Mouse (Mus musculus) heart, embryonic 14.5 days (tissue): ENCODE measurements around the gene Tubb2a. TPM values are rescaled to one million over a fixed set of nuclear protein-coding genes. Genes with fewer than 3 reads are reported as not detected.

ENCODE experiments used
- ATAC-seq: fragments of 200-750 bp; cut with Nextera tagmentation; 2 replicates; pipeline ENCODE4 v1.8.0; 2017; ENCODE audit warnings: low read depth, moderate TSS enrichment; ENCODE audit not compliant: insufficient number of reproducible peaks, insufficient read depth, low FRiP score
- H3K27ac ChIP-seq, 2 experiments: fragments of 200-500 bp in 1 of 2; fragments of 300-500 bp in 1 of 2; sonication (generic) in 1 of 2; replicated peaks in 1 of 2; 2 replicates each; pipeline ENCODE4 v1.5.1; 2012 to 2014; ENCODE audit warnings: low read depth in 2 of 2, low read length in 2 of 2, control low read depth in 1 of 2, mild to moderate bottlenecking in 1 of 2, mixed read lengths in 1 of 2; ENCODE audit not compliant: control insufficient read depth in 1 of 2, insufficient read depth in 1 of 2
- H3K27me3 ChIP-seq: fragments of 300-500 bp; sonication (generic); 2 replicates; pipeline ENCODE4 v1.6.1; 2014; ENCODE audit warnings: mild to moderate bottlenecking, low read length, control low read depth; ENCODE audit not compliant: control insufficient read depth, insufficient read depth
- H3K36me3 ChIP-seq: fragments of 300-500 bp; sonication (generic); 2 replicates; pipeline ENCODE4 v1.6.1; 2014; ENCODE audit warnings: mild to moderate bottlenecking, control low read depth, low read length, mixed read lengths; ENCODE audit not compliant: control insufficient read depth, insufficient read depth
- H3K4me1 ChIP-seq, 2 experiments: fragments of 200-500 bp in 1 of 2; fragments of 300-500 bp in 1 of 2; sonication (generic) in 1 of 2; 2 replicates each; pipeline ENCODE4 v1.6.1; 2012 to 2014; ENCODE audit warnings: low read length in 2 of 2, control low read depth in 1 of 2, mixed read lengths in 1 of 2; ENCODE audit not compliant: control insufficient read depth in 2 of 2, insufficient read depth in 2 of 2
- H3K4me2 ChIP-seq: fragments of 300-500 bp; sonication (generic); 2 replicates; pipeline ENCODE4 v1.6.1; 2014; ENCODE audit warnings: mild to moderate bottlenecking, low read length
- H3K4me3 ChIP-seq, 2 experiments: fragments of 200-500 bp in 1 of 2; fragments of 300-500 bp in 1 of 2; sonication (generic) in 1 of 2; 2 replicates each; pipeline ENCODE4 v1.5.1; 2012 to 2014; ENCODE audit warnings: low read length in 2 of 2, mild to moderate bottlenecking in 2 of 2, control low read depth in 1 of 2, low read depth in 1 of 2, moderate library complexity in 1 of 2; ENCODE audit not compliant: control insufficient read depth in 1 of 2, insufficient read depth in 1 of 2
- H3K9ac ChIP-seq: fragments of 300-500 bp; sonication (generic); 2 replicates; pipeline ENCODE4 v1.6.1; 2014; ENCODE audit warnings: mild to moderate bottlenecking, low read length
- H3K9me3 ChIP-seq: fragments of 300-500 bp; sonication (generic); 2 replicates; pipeline ENCODE4 v1.6.1; 2016; ENCODE audit warnings: low read length, control low read depth; ENCODE audit not compliant: control insufficient read depth
- whole genome bisulfite sequencing: fragments of 180-500 bp; shearing (Covaris S2); extraction: QIAGEN DNeasy Blood & Tissue Kit; methylation state at CpG from one replicate; pipeline ENCODE4 v1.1.7; 2014; 5-methylcytosine and 5-hydroxymethylcytosine counted together
- polyA plus RNA-seq: library from polyadenylated mRNA; unstranded; fragments of >200 nt; fragmentation: Nextera tagmentation; extraction: Ambion mirVana; gene quantifications from 2 replicates; pipeline ENCODE4 v1.2.1, GENCODE M21; 2014

The Tubb2a gene
- polyA plus RNA-seq, 1 experiment from 2014 or later, result 131 TPM

DNA sequence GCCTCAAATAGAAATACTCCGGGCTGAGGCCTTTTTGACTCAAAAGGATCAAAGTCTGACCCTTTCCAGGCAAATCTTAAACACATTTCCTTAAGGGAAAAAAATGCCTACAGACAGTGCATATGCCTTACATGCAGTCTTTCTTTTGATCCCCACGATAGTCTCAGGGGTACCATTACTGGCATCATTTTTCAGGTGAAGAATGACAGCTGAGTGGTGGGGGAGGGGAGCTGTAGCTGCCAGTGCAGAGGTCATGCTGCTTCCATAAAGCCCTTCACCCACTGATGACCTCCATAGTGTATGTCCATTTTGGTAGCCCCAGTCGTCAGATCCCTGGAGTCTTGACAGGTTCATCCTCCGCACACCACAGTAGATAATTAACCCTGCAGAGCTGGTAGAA, 7.5 kb downstream of the Tubb2a start:
- Histone ChIP-seq H3K4me3 (no peak overlapping the region), H3K27me3 (no peaks in the 10 kb centered on the region), H3K9ac (no peak overlapping the region), H3K9me3 (no peaks in the 10 kb centered on the region), H3K36me3 (peaks cover 35% of the 10 kb centered on the region), H3K4me1 (peaks cover 2 to 8% of the 10 kb centered on the region in 2 experiments; a peak in 3 of 4 replicates), H3K27ac (no peak overlapping the region), H3K4me2 (no peak overlapping the region)
- ATAC-seq, result no peak
- 70% methylated on average over 4 of the region's 4 CpGs for WGBS

DNA sequence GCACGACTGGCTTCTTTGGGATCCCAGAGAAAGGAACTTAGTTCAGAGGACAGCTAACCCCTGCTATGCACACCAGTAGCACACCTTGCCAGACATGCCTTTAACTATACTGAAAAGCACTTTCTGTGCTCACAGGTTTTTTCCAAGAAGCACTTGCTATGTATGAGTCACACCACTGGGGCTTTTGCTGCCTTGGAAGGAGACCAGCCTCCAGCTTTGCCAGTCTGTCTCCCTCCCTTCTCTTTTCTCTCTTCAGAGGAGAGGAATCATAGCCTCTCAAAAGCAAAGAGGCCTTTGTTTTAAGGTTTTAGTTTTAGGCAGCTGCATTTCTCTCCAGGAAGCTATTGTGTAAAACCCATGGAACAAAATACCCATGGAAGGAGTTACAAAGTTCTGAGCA, 11.5 kb downstream of the Tubb2a start:
- no peak overlapping the region for H3K4me2 ChIP-seq
- WGBS, result 85% methylated on average over 1 of the region's 1 CpGs
- no peaks in the 10 kb centered on the region for H3K27me3 ChIP-seq
- no peak overlapping the region for H3K4me3 ChIP-seq
- peaks cover 35% of the 10 kb centered on the region for H3K36me3 ChIP-seq
- peaks cover 0 to 6% of the 10 kb centered on the region in 2 experiments; a peak in 2 of 4 replicates for H3K4me1 ChIP-seq
- no peak overlapping the region for H3K9ac ChIP-seq
- H3K27ac ChIP-seq, result no peak overlapping the region
- no peak for ATAC-seq
- no peaks in the 10 kb centered on the region for H3K9me3 ChIP-seq

DNA sequence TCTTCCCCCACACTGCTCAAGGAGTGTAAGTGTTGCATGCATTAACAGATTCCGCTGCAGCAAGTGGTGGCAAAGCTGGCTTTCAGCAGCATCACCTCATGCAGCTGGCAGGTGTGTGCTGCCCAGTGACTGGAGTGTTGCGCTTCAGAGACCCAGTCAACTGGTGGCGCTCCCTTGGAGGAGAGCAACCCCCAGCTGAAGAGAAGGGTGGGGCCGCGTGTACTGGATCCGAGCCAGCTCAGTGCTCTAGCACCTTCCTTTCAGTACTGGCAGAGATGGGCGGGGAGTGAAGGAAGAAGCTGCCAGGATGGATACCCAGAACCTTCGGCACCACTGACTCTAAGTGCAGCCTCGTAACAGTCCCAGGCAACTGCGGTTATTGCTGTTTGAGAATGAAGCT, 15.3 kb downstream of the Tubb2a start:
- ATAC-seq, result no peak

DNA sequence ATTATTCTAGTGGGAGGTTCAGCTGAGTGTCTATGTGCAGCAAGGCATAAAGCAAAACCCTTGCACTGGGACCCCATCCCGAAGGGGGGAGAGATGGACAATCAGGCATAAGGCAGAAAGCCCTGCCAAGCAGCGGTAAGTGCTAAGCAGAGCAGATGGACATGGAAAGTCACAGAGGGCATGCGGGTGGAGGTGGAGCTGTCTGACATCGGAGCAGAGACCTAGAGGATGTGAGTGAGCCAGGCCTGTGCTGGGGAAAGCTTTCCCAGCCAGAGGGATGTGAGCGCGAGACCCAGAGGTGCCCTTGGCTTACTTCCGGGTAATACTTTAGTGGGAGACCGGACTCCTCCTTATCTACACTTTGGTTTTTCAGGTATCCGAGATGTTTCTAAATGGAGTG, 17.7 kb downstream of the Tubb2a start:
- 69% methylated on average over 9 of the region's 9 CpGs for WGBS
- ATAC-seq, result no peak
- Histone ChIP-seq H3K4me3 (no peak overlapping the region), H3K36me3 (peaks cover 60% of the 10 kb centered on the region), H3K4me1 (no peaks in the 10 kb centered on the region; a peak in 1 of 4 replicates), H3K9me3 (peaks cover 5% of the 10 kb centered on the region; the same call in 1 of the 2 replicates), H3K4me2 (no peak overlapping the region), H3K9ac (no peak overlapping the region), H3K27me3 (no peaks in the 10 kb centered on the region), H3K27ac (no peak overlapping the region)

More for the DNA sequence above, 15.3 kb downstream of the Tubb2a start:
- Histone ChIP-seq H3K27me3 (no peaks in the 10 kb centered on the region), H3K36me3 (peaks cover 40% of the 10 kb centered on the region), H3K4me2 (no peak overlapping the region), H3K9me3 (no peaks in the 10 kb centered on the region), H3K4me3 (no peak overlapping the region), H3K27ac (no peak overlapping the region), H3K4me1 (peaks cover 0 to 4% of the 10 kb centered on the region in 2 experiments; a peak in 2 of 4 replicates), H3K9ac (no peak overlapping the region)
- 80% methylated on average over 10 of the region's 10 CpGs for WGBS

DNA sequence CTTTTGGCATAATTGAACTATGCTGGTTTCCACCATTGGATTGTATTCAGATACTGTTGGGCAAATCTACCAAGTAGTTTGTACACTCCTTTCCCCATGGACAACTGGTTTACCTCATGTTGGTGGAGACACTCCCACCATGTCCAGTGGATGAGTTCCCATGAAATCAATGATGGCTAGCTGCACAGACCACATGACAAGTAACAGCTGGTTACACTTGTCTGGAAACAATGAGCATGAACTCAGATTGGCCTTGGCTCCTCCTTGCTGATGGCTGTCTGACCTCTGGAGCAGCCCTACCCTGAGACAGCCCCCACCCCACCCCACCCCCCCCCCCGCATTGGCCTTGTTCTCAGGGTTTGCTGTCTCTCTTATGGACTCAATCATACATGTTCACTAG, 20.6 kb downstream of the Tubb2a start:
- ATAC-seq, result no peak
- no peak overlapping the region for H3K27ac ChIP-seq
- H3K4me3 ChIP-seq, result no peak overlapping the region
- 69% methylated on average over 1 of the region's 1 CpGs for WGBS
- H3K9ac ChIP-seq, result no peak overlapping the region
- H3K27me3 ChIP-seq, result no peaks in the 10 kb centered on the region
- no peak overlapping the region for H3K4me2 ChIP-seq
- no peaks in the 10 kb centered on the region; a peak in 1 of 4 replicates for H3K4me1 ChIP-seq
- H3K36me3 ChIP-seq, result peaks cover 58% of the 10 kb centered on the region
- peaks cover 5% of the 10 kb centered on the region; the same call in 1 of the 2 replicates for H3K9me3 ChIP-seq

DNA sequence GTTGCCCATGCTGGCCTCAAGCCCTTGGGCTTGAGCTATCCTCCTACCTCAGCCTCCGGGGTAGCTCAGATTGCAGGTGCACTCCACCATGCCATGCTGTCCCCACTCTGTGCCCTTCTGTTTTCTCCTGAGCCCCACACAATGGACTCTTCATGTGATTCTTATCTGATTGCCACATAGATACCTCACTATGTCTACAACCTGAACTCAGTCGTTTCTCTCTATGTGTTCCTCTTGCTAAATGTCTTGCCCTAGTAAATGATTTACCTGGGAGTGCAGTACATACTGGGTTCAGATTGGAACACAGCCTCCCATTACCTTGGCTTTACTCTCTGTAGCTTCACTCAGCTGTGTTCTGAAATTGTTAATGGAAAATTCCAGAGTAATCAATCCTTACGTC, 22.8 kb downstream of the Tubb2a start:
- H3K9ac ChIP-seq, result no peak overlapping the region
- H3K4me2 ChIP-seq, result no peak overlapping the region
- no peaks in the 10 kb centered on the region; a peak in 1 of 4 replicates for H3K4me1 ChIP-seq
- no peak overlapping the region for H3K4me3 ChIP-seq
- ATAC-seq, result no peak
- H3K27me3 ChIP-seq, result no peaks in the 10 kb centered on the region
- H3K27ac ChIP-seq, result no peak overlapping the region
- WGBS, result 83% methylated on average over 3 of the region's 3 CpGs
- peaks cover 5% of the 10 kb centered on the region; the same call in 1 of the 2 replicates for H3K9me3 ChIP-seq
- H3K36me3 ChIP-seq, result peaks cover 63% of the 10 kb centered on the region

DNA sequence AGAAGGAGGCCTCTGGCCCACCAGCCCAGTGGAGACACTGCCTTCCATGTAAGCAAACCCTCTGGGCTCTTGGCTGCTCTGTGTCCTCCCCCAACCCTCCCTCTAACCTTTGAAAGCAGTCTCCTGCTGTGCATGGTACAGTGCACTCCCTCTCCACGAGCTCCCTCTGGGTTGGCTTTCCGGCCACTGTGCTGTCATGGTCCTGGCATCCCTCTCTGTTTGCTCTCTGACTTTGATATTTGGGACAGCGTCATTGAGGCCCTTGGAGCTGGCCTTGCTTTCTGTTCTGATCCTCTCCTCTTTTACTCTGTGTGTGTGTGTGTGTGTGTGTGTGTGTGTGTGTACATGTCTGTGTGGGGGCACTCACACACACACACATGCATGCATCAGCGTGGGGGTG, 23.4 kb downstream of the Tubb2a start:
- Histone ChIP-seq H3K9me3 (peaks cover 5% of the 10 kb centered on the region; the same call in 1 of the 2 replicates), H3K27me3 (no peaks in the 10 kb centered on the region), H3K4me3 (no peak overlapping the region), H3K27ac (no peak overlapping the region), H3K4me1 (no peaks in the 10 kb centered on the region), H3K9ac (no peak overlapping the region), H3K36me3 (peaks cover 69% of the 10 kb centered on the region), H3K4me2 (no peak overlapping the region)
- no peak for ATAC-seq
- 64% methylated on average over 4 of the region's 4 CpGs for whole genome bisulfite sequencing

DNA sequence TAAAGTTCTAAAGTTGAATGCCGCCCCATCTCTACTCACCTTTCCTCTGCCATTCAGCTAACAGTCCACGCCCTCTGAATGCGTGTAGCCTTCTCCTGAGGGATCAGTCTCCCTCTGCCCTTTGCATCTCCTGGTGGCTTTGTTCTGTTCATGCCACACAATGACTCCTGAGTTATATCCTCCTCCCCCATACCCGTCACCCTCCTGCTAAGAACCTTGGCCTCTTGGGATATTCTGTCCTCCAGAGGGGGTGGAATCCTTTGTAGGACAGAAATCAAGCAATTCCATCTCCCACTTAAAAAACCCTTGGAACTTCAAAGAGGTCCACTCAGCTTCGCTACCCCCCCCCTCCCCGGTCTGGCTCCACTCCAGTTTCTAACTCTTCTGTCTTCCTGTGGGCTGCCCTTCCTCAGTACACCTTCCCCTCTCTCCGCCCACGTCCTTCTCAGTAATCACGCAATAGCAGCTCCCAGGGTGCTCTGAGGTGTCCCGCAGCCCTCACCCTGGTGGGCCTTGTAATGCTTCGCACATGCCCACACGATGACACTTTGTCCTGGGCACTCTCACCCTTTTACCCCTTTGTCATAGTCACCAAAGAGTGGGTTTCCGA, 24.0 kb downstream of the Tubb2a start:
- Histone ChIP-seq H3K36me3 (peaks cover 75% of the 10 kb centered on the region), H3K27ac (no peak overlapping the region), H3K4me2 (no peak overlapping the region), H3K4me3 (no peak overlapping the region), H3K9me3 (peaks cover 5% of the 10 kb centered on the region; the same call in 1 of the 2 replicates), H3K4me1 (no peaks in the 10 kb centered on the region), H3K9ac (no peak overlapping the region), H3K27me3 (no peaks in the 10 kb centered on the region)
- ATAC-seq, result no peak
- 74% methylated on average over 13 of the region's 13 CpGs for WGBS
